Mouse (Mus musculus) MEL (cell line): Measurements from ENCODE around the gene Nuak2.

Experiments used
- CTCF ChIP-seq, 3 experiments: IDR thresholded peaks in 2 of 3; conservative IDR thresholded peaks in 1 of 3; 2 replicates each; pipeline ENCODE4 v1.5.1; 2011 to 2012; ENCODE audit warnings: low read length in 3 of 3, low read depth in 2 of 3, mild to moderate bottlenecking in 2 of 3, improper control_type of control experiment in 1 of 3, inconsistent platforms in 1 of 3, mixed read lengths in 1 of 3, moderate library complexity in 1 of 3; ENCODE audit not compliant: control insufficient read depth in 1 of 3, insufficient read depth in 1 of 3, poor library complexity in 1 of 3, severe bottlenecking in 1 of 3
- MAZ ChIP-seq: IDR thresholded peaks from 2 replicates; pipeline ENCODE4 v1.6.1; 2012; ENCODE audit warnings: low read depth, mild to moderate bottlenecking, inconsistent platforms, low read length, improper control_type of control experiment
- POLR2A ChIP-seq, 2 experiments: IDR thresholded peaks; 2 replicates each; pipeline ENCODE4 v1.6.1; 2011 to 2012; ENCODE audit warnings: low read length in 2 of 2, mild to moderate bottlenecking in 2 of 2, control low read depth in 1 of 2, improper control_type of control experiment in 1 of 2, low read depth in 1 of 2, moderate library complexity in 1 of 2; ENCODE audit not compliant: control insufficient read depth in 1 of 2, insufficient read depth in 1 of 2, poor library complexity in 1 of 2
- USF1 ChIP-seq: IDR thresholded peaks from 2 replicates; pipeline ENCODE4 v1.6.1; 2014; ENCODE audit warnings: low read depth, mild to moderate bottlenecking, inconsistent platforms, low read length, improper control_type of control experiment, moderate library complexity

DNA sequence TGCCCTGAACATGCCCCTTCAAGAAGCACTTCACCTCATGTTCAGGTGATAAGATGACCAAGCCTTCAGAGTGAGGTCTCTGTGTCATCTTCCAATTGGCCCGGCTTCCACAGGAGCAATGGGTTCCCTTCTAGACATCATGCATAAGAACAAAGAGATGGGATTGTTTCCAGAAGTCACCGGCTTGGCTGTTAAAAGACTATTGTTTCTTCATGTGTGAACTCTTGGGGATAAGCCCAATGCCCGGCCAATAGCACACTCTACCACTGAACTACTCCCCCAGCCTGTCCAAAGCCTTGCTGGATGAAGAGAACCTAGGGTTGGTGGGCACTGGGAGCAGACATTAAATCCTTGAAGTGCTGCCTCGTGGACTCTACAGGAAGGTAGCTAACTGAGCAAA lies 29.6 kb downstream of the Nuak2 start:
- TF ChIP-seq CTCF (IDR thresholded peaks at IDR 0.05 in 2 of 3, conservative IDR thresholded peaks at IDR 0.05 in 1 of 3; ENCODE audit: control insufficient read depth in 1 of 3, insufficient read depth in 1 of 3, low read depth in 2 of 3, low read length in 3 of 3, poor library complexity in 1 of 3, severe bottlenecking in 1 of 3): no peak
- TF ChIP-seq MAZ: no peak
- TF ChIP-seq USF1: no peak
- TF ChIP-seq POLR2A (IDR thresholded peaks at IDR 0.05; ENCODE audit: control insufficient read depth in 1 of 2, insufficient read depth in 1 of 2, low read depth in 1 of 2, low read length in 2 of 2, poor library complexity in 1 of 2): no peak
